In the genomic region with DNA sequence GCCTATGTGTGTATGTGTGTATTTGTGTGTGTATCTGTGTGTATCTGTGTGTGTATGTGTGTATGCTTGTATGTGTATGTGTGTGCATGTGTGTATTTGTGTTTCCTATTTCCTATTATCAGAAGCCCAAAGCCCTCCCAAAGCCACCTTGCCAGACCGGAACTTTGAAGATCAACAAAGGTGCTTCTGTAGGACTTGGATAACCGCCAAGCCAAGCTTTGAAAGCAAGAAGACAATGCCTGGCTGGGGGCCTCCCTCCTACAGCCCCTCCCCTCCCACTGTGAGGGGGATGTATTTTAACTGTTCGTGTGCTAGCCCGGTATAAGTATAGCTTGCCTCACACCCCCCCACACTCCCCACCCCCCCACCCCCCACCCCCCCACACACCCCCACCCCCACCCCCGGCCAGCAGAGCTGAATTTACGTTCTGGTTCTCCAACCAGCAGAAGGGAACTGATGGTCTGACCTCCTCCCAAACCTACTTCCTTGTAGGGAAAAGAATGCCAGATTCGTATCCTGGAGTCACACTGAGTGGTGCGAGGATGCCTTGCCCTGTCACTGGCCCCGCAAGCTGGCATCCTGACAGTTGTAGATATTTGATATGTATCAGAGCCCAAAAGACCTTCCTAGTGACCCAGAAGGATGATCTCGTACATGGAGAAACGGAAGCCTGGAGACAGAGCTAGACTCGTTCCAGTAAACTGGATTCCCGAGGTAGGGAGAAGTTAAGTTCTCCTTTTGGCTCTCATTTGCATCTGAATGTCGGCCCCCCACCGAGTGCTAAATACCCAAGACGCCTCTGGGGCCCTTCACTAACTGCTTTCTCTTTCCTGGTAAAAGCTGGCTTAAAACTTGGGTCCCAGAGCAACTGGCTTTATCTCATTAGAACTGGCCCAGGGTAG, we compare ENCODE assay signal across 9 mouse cellular contexts. TPM values are rescaled to one million over a fixed set of nuclear protein-coding genes. Genes with fewer than 3 reads are reported as not detected.
A peak's percentile ranks its signal among the peaks of the same experiment; 100 is the strongest.
DNase-seq lines count a peak whose midpoint lies in the region; ATAC-seq and TF ChIP-seq lines count a peak whose summit lies in the region.
"Had no signal": no experiment of that assay in that cellular context is flagged by ENCODE, and none has a peak within 500 bp of the region (broad histone marks: within the 10 kb centered on the region; RNA-seq: fewer than 3 reads in every experiment).

No protein-coding gene starts in this region.

- POLR2A ChIA-PET in Patski (lab: Charles Lee), result no interaction called here

- H3K27me3 ChIP-seq in heart, postnatal 0 days (ENCODE audit: control insufficient read depth, insufficient read depth, low read length), result no peaks in the 10 kb centered on the region
- no peaks in the 10 kb centered on the region for H3K27me3 ChIP-seq in heart, adult 2 months (ENCODE audit: control insufficient read depth, insufficient read depth, low read length)
- no peaks in the 10 kb centered on the region for H3K27me3 ChIP-seq in Patski

- peaks cover 18% of the 10 kb centered on the region; the same call in 1 of the 2 replicates for H3K4me1 ChIP-seq in heart, postnatal 0 days (ENCODE audit: control insufficient read depth, insufficient read depth)
- peaks cover 10% of the 10 kb centered on the region for H3K4me1 ChIP-seq in heart, adult 2 months (ENCODE audit: control insufficient read depth, insufficient read depth, low read length)
- H3K4me1 ChIP-seq in embryonic fibroblast, embryonic 13.5 days (ENCODE audit: control insufficient read depth, insufficient read depth, low read length), result peaks cover 8% of the 10 kb centered on the region

- no peak overlapping the region for H3K9ac ChIP-seq in heart, postnatal 0 days (replicated peaks; ENCODE audit: low read depth, low read length)
- no peak overlapping the region for H3K9ac ChIP-seq in heart, adult 2 months (ENCODE audit: low read depth, low read length)

- peaks cover 15% of the 10 kb centered on the region; the same call in 1 of the 2 replicates for H3K36me3 ChIP-seq in heart, postnatal 0 days (replicated peaks; ENCODE audit: control insufficient read depth, insufficient read depth, low read length)
- H3K36me3 ChIP-seq in heart, adult 2 months (ENCODE audit: control insufficient read depth, insufficient read depth, low read length), result peaks cover 16% of the 10 kb centered on the region

- no peaks in the 10 kb centered on the region for H3K9me3 ChIP-seq in heart, postnatal 0 days (replicated peaks; ENCODE audit: control insufficient read depth, low read length)

- CTCF ChIA-PET in Patski (lab: Charles Lee), result interaction anchor here (0.8 to 2.0 kb wide), 2 partner anchors 10 to 11 kb away, joined by 3 to 9 read pairs; no protein-coding TSS in a partner anchor

- peak overlapping the region; percentile 9; the same call in 1 of the 2 replicates for H3K4me2 ChIP-seq in heart, postnatal 0 days (ENCODE audit: low read depth, low read length)

- no peak for DNase-seq in heart, postnatal 0 days (ENCODE audit: low spot score)
- DNase-seq in heart, adult 2 months, result no peak
- no peak for DNase-seq in Patski (ENCODE audit: low read depth, low spot score)
- peak; percentile 68 for DNase-seq in lung, postnatal 10 days
- DNase-seq in frontal cortex, postnatal 14 days (ENCODE audit: low spot score in 2 of 2), result no peak
- DNase-seq in right cerebral cortex, postnatal 25 days, result no peak
- DNase-seq: thymus, postnatal 36 days had no signal

- H3K79me2 ChIP-seq in heart, adult 2 months (replicated peaks; ENCODE audit: control insufficient read depth, insufficient read depth, low read length), result no peaks in the 10 kb centered on the region

- no peak for ATAC-seq in heart, postnatal 0 days (ENCODE audit: insufficient read depth, low read depth)
- peak; percentile 46 for ATAC-seq in Patski

- intact Hi-C loops in heart, adult 2 months (cut with DNase I), result no loop called here

- TF ChIP-seq CTCF in heart, postnatal 0 days (IDR thresholded peaks at IDR 0.05; ENCODE audit: low read depth), result no peak
- TF ChIP-seq CTCF in heart, adult 2 months (IDR thresholded peaks at IDR 0.05), result no peak
- TF ChIP-seq CTCF in Patski (IDR thresholded peaks at IDR 0.05), result no peak
- TF ChIP-seq CTCF in embryonic fibroblast, embryonic 13.5 days (IDR thresholded peaks at IDR 0.05; ENCODE audit: borderline replicate concordance, insufficient read depth, low read length), result no peak

- no peak for TF ChIP-seq EP300 in heart, postnatal 0 days (IDR thresholded peaks at IDR 0.05; ENCODE audit: low read depth)
- no peak for TF ChIP-seq EP300 in heart, adult 2 months (IDR thresholded peaks at IDR 0.05; ENCODE audit: insufficient read depth, low read depth, low read length)

- no peak for TF ChIP-seq POLR2A in heart, adult 2 months (IDR thresholded peaks at IDR 0.05; ENCODE audit: insufficient read depth, low read depth, low read length)
- TF ChIP-seq POLR2A in embryonic fibroblast, embryonic 13.5 days (IDR thresholded peaks at IDR 0.05; ENCODE audit: low read depth, low read length), result no peak

- peak overlapping the region; percentile 32; the same call in 1 of the 2 replicates for H3K27ac ChIP-seq in heart, postnatal 0 days (ENCODE audit: low read depth)
- no peak overlapping the region for H3K27ac ChIP-seq in heart, adult 2 months
- peak overlapping the region; percentile 23; the same call in 1 of the 2 replicates for H3K27ac ChIP-seq in embryonic fibroblast, embryonic 13.5 days (ENCODE audit: insufficient read depth, low read length)

- WGBS in heart, postnatal 0 days, result 12% methylated on average over 16 of the region's 16 CpGs
- WGBS in heart, adult 2 months, result 19% methylated on average over 15 of the region's 16 CpGs

- in situ Hi-C loops in Patski (cut with MboI; ENCODE audit: low pct_unique_long_range_greater_than_20kb), result no loop called here

- no peak overlapping the region for H3K4me3 ChIP-seq in heart, postnatal 0 days (ENCODE audit: low read depth, low read length)
- no peak overlapping the region for H3K4me3 ChIP-seq in heart, adult 2 months
- no peak overlapping the region for H3K4me3 ChIP-seq in embryonic fibroblast, embryonic 13.5 days (ENCODE audit: insufficient read depth, low read length)

RNA-seq across cellular contexts. Expression of a gene that starts 12.7 kb away (rescaled TPM):
- 102 and 111 TPM in 2 replicates for total RNA-seq in heart, postnatal 0 days (2014; rRNA removed; ENCODE audit: low replicate concordance)
- polyA plus RNA-seq in heart, postnatal 0 days (2015; fragmentation: Nextera tagmentation; extraction: Ambion mirVana), result 26.9 and 30.3 TPM in 2 replicates
- total RNA-seq in heart, adult 2 months (2021), result 100 to 1,000 TPM; 419 to 483 TPM
- 552 and 677 TPM in 2 replicates for polyA plus RNA-seq in heart, adult 2 months (2012; rRNA removed)
- 41.0 TPM for polyA plus RNA-seq in Patski (2021)
- 46.5 and 59.1 TPM in 2 replicates for polyA plus RNA-seq in embryonic fibroblast, embryonic 13.5 days (2011; ENCODE audit: insufficient read length, low read depth, missing spikeins)
- total RNA-seq: granulocyte monocyte progenitor cell, adult 5-6 weeks had no signal
